Comparison of ENCODE assay signal across 8 mouse cellular contexts in the genomic region with DNA sequence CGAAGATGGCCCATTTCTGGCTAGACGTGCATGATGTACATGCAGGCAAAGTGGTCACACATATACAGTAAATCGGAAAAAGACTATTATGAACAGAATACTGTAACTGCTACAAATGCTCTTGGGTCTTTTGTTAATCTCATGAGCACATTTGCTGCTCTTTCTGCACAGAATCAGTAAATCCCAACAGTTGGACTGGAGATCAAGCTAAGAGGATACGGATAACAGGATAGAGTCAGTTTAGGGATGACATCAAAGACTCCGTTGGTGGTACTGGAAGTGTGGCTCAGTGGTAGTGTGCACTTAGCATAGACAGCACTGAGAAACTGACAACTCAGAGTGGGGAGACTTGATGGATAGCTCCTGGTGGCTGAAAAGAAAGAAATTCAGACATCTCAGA. TPM values are rescaled to one million over a fixed set of nuclear protein-coding genes. Genes with fewer than 3 reads are reported as not detected.
A peak's percentile ranks its signal among the peaks of the same experiment; 100 is the strongest.
DNase-seq lines count a peak whose midpoint lies in the region; ATAC-seq and TF ChIP-seq lines count a peak whose summit lies in the region.

No protein-coding gene starts in this region.

- no peak for ATAC-seq in heart, embryonic 15.5 days (replicated peaks; ENCODE audit: insufficient number of reproducible peaks, insufficient read depth, low FRiP score, low read depth)
- ATAC-seq in hindbrain, embryonic 14.5 days (ENCODE audit: low FRiP score), result no peak
- no peak for ATAC-seq in midbrain, postnatal 0 days (ENCODE audit: low FRiP score)
- no peak for ATAC-seq in activated CD4-positive, CD25-positive, alpha-beta regulatory T cell, adult 4 months

- peak overlapping the region; percentile 94 for H3K9ac ChIP-seq in heart, embryonic 15.5 days
- H3K9ac ChIP-seq in hindbrain, embryonic 14.5 days, result peak overlapping the region; percentile 88
- H3K9ac ChIP-seq in midbrain, postnatal 0 days (replicated peaks; ENCODE audit: low read length, poor library complexity, severe bottlenecking), result peak overlapping the region; percentile 98

- peaks cover 20% of the 10 kb centered on the region for H3K4me1 ChIP-seq in heart, embryonic 15.5 days (replicated peaks)
- H3K4me1 ChIP-seq in hindbrain, embryonic 14.5 days (replicated peaks; ENCODE audit: control insufficient read depth, insufficient read depth, low read length), result peaks cover 12% of the 10 kb centered on the region
- peaks cover 8% of the 10 kb centered on the region; the same call in 1 of the 2 replicates for H3K4me1 ChIP-seq in midbrain, postnatal 0 days (ENCODE audit: insufficient read depth, low read length)

- H3K27ac ChIP-seq in heart, embryonic 15.5 days, result peak overlapping the region; percentile 97
- H3K27ac ChIP-seq in hindbrain, embryonic 14.5 days, result peak overlapping the region; percentile 93
- H3K27ac ChIP-seq in midbrain, postnatal 0 days (ENCODE audit: low read depth, low read length), result peak overlapping the region; percentile 94

- peaks cover 20% of the 10 kb centered on the region for H3K36me3 ChIP-seq in heart, embryonic 15.5 days
- peaks cover 17% of the 10 kb centered on the region for H3K36me3 ChIP-seq in hindbrain, embryonic 14.5 days (replicated peaks; ENCODE audit: control insufficient read depth, insufficient read depth)
- H3K36me3 ChIP-seq in midbrain, postnatal 0 days (ENCODE audit: insufficient read depth, low read length), result peaks cover 4% of the 10 kb centered on the region; the same call in 1 of the 2 replicates

- no peak for TF ChIP-seq CTCF in midbrain, postnatal 0 days (IDR thresholded peaks at IDR 0.05)

- H3K4me2 ChIP-seq in heart, embryonic 15.5 days, result peak overlapping the region; percentile 67
- peak overlapping the region; percentile 83 for H3K4me2 ChIP-seq in hindbrain, embryonic 14.5 days (replicated peaks)
- peak overlapping the region; percentile 72 for H3K4me2 ChIP-seq in midbrain, postnatal 0 days (ENCODE audit: low read depth, low read length, poor library complexity, severe bottlenecking)

- 27% methylated on average over 5 of the region's 5 CpGs for WGBS in heart, embryonic 15.5 days
- 37% methylated on average over 5 of the region's 5 CpGs for WGBS in hindbrain, embryonic 14.5 days
- WGBS in midbrain, postnatal 0 days, result 14% methylated on average over 5 of the region's 5 CpGs

- no peak for DNase-seq in heart, postnatal 10 days
- DNase-seq in T-cell, adult 2 months (ENCODE audit: low spot score), result peak; percentile 23
- no peak for DNase-seq in hindbrain, embryonic 14.5 days (ENCODE audit: low spot score)
- DNase-seq in midbrain, postnatal 0 days (ENCODE audit: low spot score), result no peak
- DNase-seq in left cerebral cortex, postnatal 36 days (ENCODE audit: low spot score in 2 of 2), result no peak
- DNase-seq in left cerebral cortex, adult 18-20 months (ENCODE audit: low spot score in 2 of 2), result no peak

- no peaks in the 10 kb centered on the region for H3K27me3 ChIP-seq in heart, embryonic 15.5 days
- H3K27me3 ChIP-seq in hindbrain, embryonic 14.5 days (ENCODE audit: control insufficient read depth, insufficient read depth, low read length), result no peaks in the 10 kb centered on the region
- no peaks in the 10 kb centered on the region for H3K27me3 ChIP-seq in midbrain, postnatal 0 days (ENCODE audit: insufficient read depth, low read length)

- peak overlapping the region; percentile 93 for H3K4me3 ChIP-seq in heart, embryonic 15.5 days
- H3K4me3 ChIP-seq in hindbrain, embryonic 14.5 days (replicated peaks; ENCODE audit: low read length), result peak overlapping the region; percentile 74
- peak overlapping the region; percentile 95 for H3K4me3 ChIP-seq in midbrain, postnatal 0 days (ENCODE audit: low read depth, low read length)

- H3K9me3 ChIP-seq in heart, embryonic 15.5 days (replicated peaks), result no peaks in the 10 kb centered on the region; the same call in 1 of the 2 replicates
- no peaks in the 10 kb centered on the region for H3K9me3 ChIP-seq in hindbrain, embryonic 14.5 days (ENCODE audit: control insufficient read depth, low read length)
- H3K9me3 ChIP-seq in midbrain, postnatal 0 days (ENCODE audit: low read length), result no peaks in the 10 kb centered on the region

- intact Hi-C loops in heart, postnatal 10 days (cut with DNase I), result loop anchor here (2.0 to 5.0 kb wide), 3 partner anchors 19 to 129 kb away; partner anchors contain the start of gene Il10rb
- intact Hi-C loops in left cerebral cortex, postnatal 36 days (cut with DNase I), result loop anchor here (1.0 to 10.0 kb wide), 3 partner anchors 21 to 111 kb away; partner anchors contain the start of gene Ifnar2

RNA-seq across cellular contexts. Expression of gene Ifnar1, which starts 0.8 kb away (rescaled TPM):
- 32.7 and 43.0 TPM in 2 replicates for polyA plus RNA-seq in heart, embryonic 15.5 days (2015; fragmentation: Nextera tagmentation; extraction: Ambion mirVana)
- 10 to 100 TPM; 46.6 to 58.9 TPM for total RNA-seq in heart, postnatal 10 days (2021)
- polyA plus RNA-seq in hindbrain, embryonic 14.5 days (2014; fragmentation: Nextera tagmentation; extraction: Ambion mirVana), result 47.1 and 48.8 TPM in 2 replicates
- total RNA-seq in midbrain, postnatal 0 days (2014; rRNA removed), result 61.1 and 78.9 TPM in 2 replicates
- polyA plus RNA-seq in midbrain, postnatal 0 days (2015; fragmentation: Nextera tagmentation; extraction: Ambion mirVana), result 30.9 and 32.4 TPM in 2 replicates
- 10 to 100 TPM; 54.3 to 54.5 TPM for total RNA-seq in left cerebral cortex, postnatal 36 days (2021)
- polyA plus RNA-seq in activated CD4-positive, CD25-positive, alpha-beta regulatory T cell, adult 4 months (2017; shearing (Covaris generic)), result 10 to 100 TPM; 87.0 to 90.6 TPM
- 10 to 100 TPM; 41.7 to 53.2 TPM for total RNA-seq in left cerebral cortex, adult 18-20 months (2021)
